Mouse (Mus musculus): ENCODE measurements around the gene 4430402I18Rik. TPM values are rescaled to one million over a fixed set of nuclear protein-coding genes. Genes with fewer than 3 reads are reported as not detected.

The 4430402I18Rik gene
- total RNA-seq, 2 experiments from 2014 or later, result 3.2 to 8.6 TPM

GRCm38 (mm10) chr19:28900771-28901170, 66.8 kb downstream of the 4430402I18Rik start:
- no peak for DNase-seq

- DNase-seq, result no peak
These were observed 70.1 kb downstream of the 4430402I18Rik start for GRCm38 (mm10) chr19:28897497-28897896.

- DNase-seq, result no peak
These were observed 71.0 kb downstream of the 4430402I18Rik start for GRCm38 (mm10) chr19:28896639-28897038.

GRCm38 (mm10) chr19:28891864-28892263, 75.7 kb downstream of the 4430402I18Rik start:
- DNase-seq, result no peak

GRCm38 (mm10) chr19:28891238-28891637, 76.4 kb downstream of the 4430402I18Rik start:
- DNase-seq, result no peak

- no peak for DNase-seq
These were observed 78.3 kb downstream of the 4430402I18Rik start for GRCm38 (mm10) chr19:28889251-28889650.

GRCm38 (mm10) chr19:28888496-28888895, 79.1 kb downstream of the 4430402I18Rik start:
- no peak for DNase-seq

- DNase-seq, result peak; percentile 49 to 68
These were observed 84.5 kb downstream of the 4430402I18Rik start for GRCm38 (mm10) chr19:28883126-28883525.

GRCm38 (mm10) chr19:28879476-28879875, 88.1 kb downstream of the 4430402I18Rik start:
- no peak for DNase-seq

- DNase-seq, result no peak
These were observed 97.2 kb downstream of the 4430402I18Rik start for GRCm38 (mm10) chr19:28870351-28870750.

GRCm38 (mm10) chr19:28869251-28869855, 98.2 kb downstream of the 4430402I18Rik start:
- DNase-seq, result no peak

GRCm38 (mm10) chr19:28865501-28865900, 102.1 kb downstream of the 4430402I18Rik start:
- no peak for DNase-seq

- DNase-seq, result no peak
These were observed 102.6 kb downstream of the 4430402I18Rik start for GRCm38 (mm10) chr19:28864981-28865380.

GRCm38 (mm10) chr19:28863626-28864025, 104.0 kb downstream of the 4430402I18Rik start:
- DNase-seq, result no peak

GRCm38 (mm10) chr19:28860246-28860645, 107.4 kb downstream of the 4430402I18Rik start:
- DNase-seq, result no peak

GRCm38 (mm10) chr19:28854831-28855230, 112.8 kb downstream of the 4430402I18Rik start:
- DNase-seq, result no peak

GRCm38 (mm10) chr19:28852001-28852400, 115.6 kb downstream of the 4430402I18Rik start:
- DNase-seq, result no peak

- DNase-seq, result no peak
These were observed 117.1 kb downstream of the 4430402I18Rik start for GRCm38 (mm10) chr19:28850510-28850909.

- peak; percentile 11 to 34 for DNase-seq
These were observed 122.5 kb downstream of the 4430402I18Rik start for GRCm38 (mm10) chr19:28844946-28845710.
